Mouse (Mus musculus): ENCODE measurements around the gene Crip1. TPM values are rescaled to one million over a fixed set of nuclear protein-coding genes. Genes with fewer than 3 reads are reported as not detected.

Gene Crip1
- polyA plus RNA-seq, 1 experiment, result 3.3 TPM

DNA sequence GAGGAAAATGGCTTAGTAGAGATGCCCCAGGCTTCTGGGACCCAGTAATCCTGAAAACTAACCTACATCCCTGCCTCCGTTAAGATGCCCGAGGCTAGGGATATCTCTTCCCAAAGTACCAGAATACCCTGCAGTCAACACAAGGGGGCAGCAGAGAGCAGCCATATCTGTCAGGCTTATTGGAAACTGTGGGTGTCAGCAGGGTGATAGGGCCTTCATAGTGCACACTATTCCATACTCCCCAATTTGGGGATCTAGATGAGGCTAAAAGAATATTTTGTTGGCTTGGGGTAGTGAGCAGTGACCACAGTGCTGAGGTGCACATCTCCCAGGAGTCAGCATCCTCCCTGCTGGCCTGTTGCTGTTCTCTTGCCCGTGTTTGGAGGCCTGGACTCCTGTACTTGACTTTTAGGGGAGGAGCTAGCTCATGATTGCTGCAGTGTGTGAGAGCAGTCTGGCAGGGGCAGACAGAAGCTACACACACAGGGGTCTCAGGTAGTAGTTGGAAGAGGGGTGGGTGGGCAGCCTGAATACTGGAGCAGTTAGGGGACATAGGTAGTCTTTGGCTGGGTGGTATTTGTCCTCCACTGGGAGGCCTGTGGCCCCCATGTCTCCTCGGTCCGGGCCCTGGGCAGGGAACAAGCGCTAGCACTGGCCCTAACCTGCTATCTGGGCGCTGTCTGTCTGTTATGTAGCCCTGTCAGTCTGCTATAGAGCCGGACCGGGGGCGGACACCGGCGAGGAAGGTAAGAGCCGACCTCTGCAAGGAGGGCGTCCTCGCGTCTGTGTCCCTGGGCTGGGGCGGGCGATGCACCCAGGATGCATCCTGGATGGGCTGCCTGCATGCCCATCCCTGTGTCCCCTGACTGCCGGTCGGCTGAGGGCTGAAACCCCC lies 26.4 kb upstream of the Crip1 start:
- H3K9me3 ChIP-seq (ENCODE audit: control insufficient read depth, low read length), result no peaks in the 10 kb centered on the region
- H3K27me3 ChIP-seq (ENCODE audit: control insufficient read depth), result no peaks in the 10 kb centered on the region
- peaks cover 97% of the 10 kb centered on the region for H3K36me3 ChIP-seq (ENCODE audit: control insufficient read depth)
- TF ChIP-seq TAL1 (IDR thresholded peaks at IDR 0.05; ENCODE audit: low read length) (no peak), GATA1 (IDR thresholded peaks at IDR 0.05; ENCODE audit: low read length) (no peak)
- H3K4me3 ChIP-seq (replicated peaks), result no peak overlapping the region
- peaks cover 12% of the 10 kb centered on the region for H3K4me1 ChIP-seq (ENCODE audit: control insufficient read depth)

GRCm38 (mm10) chr12:113124726-113125125 lies 21.4 kb upstream of the Crip1 start:
- H3K4me1 ChIP-seq (ENCODE audit: control insufficient read depth), result peaks cover 3% of the 10 kb centered on the region
- no peaks in the 10 kb centered on the region for H3K27me3 ChIP-seq (ENCODE audit: control insufficient read depth)
- H3K9me3 ChIP-seq (ENCODE audit: control insufficient read depth, low read length), result no peaks in the 10 kb centered on the region
- H3K36me3 ChIP-seq (ENCODE audit: control insufficient read depth), result peaks cover 99% of the 10 kb centered on the region
- TF ChIP-seq TAL1 (IDR thresholded peaks at IDR 0.05; ENCODE audit: low read length), result no peak
- no peak for TF ChIP-seq GATA1 (IDR thresholded peaks at IDR 0.05; ENCODE audit: low read length)
- no peak overlapping the region for H3K4me3 ChIP-seq (replicated peaks)

DNA sequence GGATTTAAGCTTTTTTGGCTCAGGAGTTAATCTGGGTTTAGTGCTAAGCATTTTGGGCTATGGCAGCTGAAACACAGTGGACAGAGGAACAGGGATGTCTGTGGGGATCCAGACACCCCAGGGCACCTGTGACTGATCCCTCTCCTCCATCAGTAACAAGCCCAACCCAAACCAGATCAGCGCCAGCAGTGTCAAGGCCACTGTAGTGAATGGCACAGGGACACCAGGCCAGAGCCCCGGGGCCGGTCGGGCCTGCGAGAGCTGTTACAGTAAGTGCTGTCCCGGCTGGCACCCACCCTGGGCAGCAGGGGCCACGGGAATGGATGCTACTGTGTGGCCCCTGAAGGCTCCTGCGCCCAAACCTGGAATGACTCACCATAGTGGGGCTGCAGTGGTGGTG lies 15.4 kb upstream of the Crip1 start:
- H3K9me3 ChIP-seq (ENCODE audit: control insufficient read depth, low read length), result no peaks in the 10 kb centered on the region
- no peak for TF ChIP-seq GATA1 (IDR thresholded peaks at IDR 0.05; ENCODE audit: low read length)
- no peak for TF ChIP-seq TAL1 (IDR thresholded peaks at IDR 0.05; ENCODE audit: low read length)

GRCm38 (mm10) chr12:113131601-113132000 lies 14.5 kb upstream of the Crip1 start:
- Histone ChIP-seq H3K4me3 (replicated peaks) (no peak overlapping the region), H3K4me1 (ENCODE audit: control insufficient read depth) (peaks cover 8% of the 10 kb centered on the region), H3K27me3 (ENCODE audit: control insufficient read depth) (no peaks in the 10 kb centered on the region), H3K36me3 (ENCODE audit: control insufficient read depth) (peaks cover 100% of the 10 kb centered on the region), H3K9me3 (ENCODE audit: control insufficient read depth, low read length) (no peaks in the 10 kb centered on the region)
- TF ChIP-seq GATA1 (IDR thresholded peaks at IDR 0.05; ENCODE audit: low read length) (no peak), TAL1 (IDR thresholded peaks at IDR 0.05; ENCODE audit: low read length) (no peak)

More for the DNA sequence above, 15.4 kb upstream of the Crip1 start:
- peaks cover 100% of the 10 kb centered on the region for H3K36me3 ChIP-seq (ENCODE audit: control insufficient read depth)
- no peak overlapping the region for H3K4me3 ChIP-seq (replicated peaks)
- peaks cover 8% of the 10 kb centered on the region for H3K4me1 ChIP-seq (ENCODE audit: control insufficient read depth)
- no peaks in the 10 kb centered on the region for H3K27me3 ChIP-seq (ENCODE audit: control insufficient read depth)

GRCm38 (mm10) chr12:113132567-113132966 lies 13.5 kb upstream of the Crip1 start:
- H3K27me3 ChIP-seq (ENCODE audit: control insufficient read depth), result no peaks in the 10 kb centered on the region
- H3K4me3 ChIP-seq (replicated peaks), result no peak overlapping the region
- peaks cover 100% of the 10 kb centered on the region for H3K36me3 ChIP-seq (ENCODE audit: control insufficient read depth)
- TF ChIP-seq GATA1 (IDR thresholded peaks at IDR 0.05; ENCODE audit: low read length), result no peak
- TF ChIP-seq TAL1 (IDR thresholded peaks at IDR 0.05; ENCODE audit: low read length), result no peak
- no peaks in the 10 kb centered on the region for H3K9me3 ChIP-seq (ENCODE audit: control insufficient read depth, low read length)
- H3K4me1 ChIP-seq (ENCODE audit: control insufficient read depth), result peaks cover 9% of the 10 kb centered on the region

- Histone ChIP-seq H3K4me3 (replicated peaks) (no peak overlapping the region), H3K9me3 (ENCODE audit: control insufficient read depth, low read length) (no peaks in the 10 kb centered on the region), H3K27me3 (ENCODE audit: control insufficient read depth) (no peaks in the 10 kb centered on the region), H3K4me1 (ENCODE audit: control insufficient read depth) (peaks cover 14% of the 10 kb centered on the region), H3K36me3 (ENCODE audit: control insufficient read depth) (peaks cover 100% of the 10 kb centered on the region)
- TF ChIP-seq TAL1 (IDR thresholded peaks at IDR 0.05; ENCODE audit: low read length), result no peak
- TF ChIP-seq GATA1 (IDR thresholded peaks at IDR 0.05; ENCODE audit: low read length), result no peak
These were observed 12.9 kb upstream of the Crip1 start for GRCm38 (mm10) chr12:113133260-113133659.

DNA sequence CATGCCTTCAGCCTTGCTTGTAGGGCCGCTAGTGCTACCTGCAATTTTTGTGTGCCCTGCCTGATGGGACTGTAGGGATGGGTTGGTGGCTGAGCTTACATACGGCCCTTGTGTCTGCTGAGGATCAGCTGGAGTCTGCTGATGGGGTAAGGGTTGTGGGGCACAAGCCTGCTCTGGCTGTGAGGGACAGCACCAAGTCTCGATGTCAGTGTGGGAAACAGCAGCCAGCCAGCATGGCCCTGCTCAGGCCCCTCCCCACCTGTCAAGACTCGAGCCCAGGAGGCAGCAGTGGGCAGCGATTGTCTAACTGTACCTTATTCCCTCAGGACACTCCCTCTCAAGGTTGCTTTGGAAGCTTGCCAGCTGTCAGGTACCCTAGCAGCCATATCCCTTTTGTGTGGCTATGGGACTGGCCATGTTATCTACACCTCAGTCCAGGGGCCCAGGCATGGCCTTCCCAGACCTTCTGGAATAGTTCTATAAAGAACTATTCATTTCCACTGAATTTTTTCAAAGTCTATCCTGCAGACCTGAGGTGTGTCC lies 12.2 kb upstream of the Crip1 start:
- Histone ChIP-seq H3K9me3 (ENCODE audit: control insufficient read depth, low read length) (no peaks in the 10 kb centered on the region), H3K36me3 (ENCODE audit: control insufficient read depth) (peaks cover 98% of the 10 kb centered on the region), H3K27me3 (ENCODE audit: control insufficient read depth) (0 out of 2 replicates have a peak, but pooled peaks cover under 1% of the 10 kb centered on the region), H3K4me1 (ENCODE audit: control insufficient read depth) (peaks cover 16% of the 10 kb centered on the region), H3K4me3 (replicated peaks) (no peak overlapping the region)
- TF ChIP-seq GATA1 (IDR thresholded peaks at IDR 0.05; ENCODE audit: low read length) (no peak), TAL1 (IDR thresholded peaks at IDR 0.05; ENCODE audit: low read length) (no peak)

DNA sequence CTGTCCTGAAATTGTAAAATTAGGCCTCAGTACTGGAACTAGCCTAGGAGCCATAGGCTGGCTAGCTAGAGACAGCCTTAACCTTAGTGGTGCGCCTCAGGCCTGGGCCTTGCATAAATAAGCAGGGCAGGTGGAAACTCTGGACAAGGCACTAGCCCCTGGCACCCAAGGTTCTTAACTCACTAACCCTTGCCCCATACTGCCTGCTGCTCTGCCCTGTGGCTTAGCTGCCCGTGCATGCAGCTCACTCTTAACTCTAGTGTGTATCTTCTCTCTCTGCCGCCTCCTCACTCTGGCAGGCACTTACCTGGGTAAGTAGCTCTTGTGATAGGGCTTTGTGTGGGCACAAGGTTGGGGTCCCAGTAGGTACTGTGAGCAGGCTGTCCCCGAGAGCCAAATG lies 11.6 kb upstream of the Crip1 start:
- peaks cover 92% of the 10 kb centered on the region for H3K36me3 ChIP-seq (ENCODE audit: control insufficient read depth)
- peaks cover 21% of the 10 kb centered on the region for H3K4me1 ChIP-seq (ENCODE audit: control insufficient read depth)
- H3K9me3 ChIP-seq (ENCODE audit: control insufficient read depth, low read length), result no peaks in the 10 kb centered on the region
- TF ChIP-seq GATA1 (IDR thresholded peaks at IDR 0.05; ENCODE audit: low read length), result no peak
- TF ChIP-seq TAL1 (IDR thresholded peaks at IDR 0.05; ENCODE audit: low read length), result no peak
- peaks cover 5% of the 10 kb centered on the region for H3K27me3 ChIP-seq (ENCODE audit: control insufficient read depth)
- no peak overlapping the region for H3K4me3 ChIP-seq (replicated peaks)

DNA sequence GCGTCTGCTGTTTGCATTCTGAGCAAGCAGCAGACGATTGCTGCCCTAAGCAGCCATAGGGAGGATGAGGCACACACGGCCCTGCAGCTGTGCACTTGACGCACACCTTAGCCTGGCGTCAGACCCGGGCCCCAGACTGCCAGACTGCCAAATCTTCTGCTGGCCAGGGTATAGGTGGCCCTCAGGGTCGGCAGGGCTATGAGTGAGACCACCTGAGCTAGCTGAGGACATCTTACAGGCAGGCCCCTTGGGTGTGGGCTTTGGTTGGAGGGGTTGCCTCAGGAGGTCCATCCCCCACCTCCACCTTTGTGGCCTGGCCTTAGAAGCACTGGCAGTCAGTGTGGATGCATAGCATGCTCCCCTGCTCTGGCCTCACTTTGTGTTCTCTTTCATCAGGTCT lies 10.7 kb upstream of the Crip1 start:
- H3K9me3 ChIP-seq (ENCODE audit: control insufficient read depth, low read length), result no peaks in the 10 kb centered on the region
- peaks cover 83% of the 10 kb centered on the region for H3K36me3 ChIP-seq (ENCODE audit: control insufficient read depth)
- TF ChIP-seq GATA1 (IDR thresholded peaks at IDR 0.05; ENCODE audit: low read length) (no peak), TAL1 (IDR thresholded peaks at IDR 0.05; ENCODE audit: low read length) (no peak)
- H3K4me3 ChIP-seq (replicated peaks), result no peak overlapping the region
- peaks cover 30% of the 10 kb centered on the region for H3K4me1 ChIP-seq (ENCODE audit: control insufficient read depth)
- peaks cover 13% of the 10 kb centered on the region for H3K27me3 ChIP-seq (ENCODE audit: control insufficient read depth)

All from erythroblast, embryonic 14.5 days (primary cell).